Mouse (Mus musculus) left cerebral cortex, adult 9 months (tissue): ENCODE data around the gene Yaf2.
"Not testable (repeated sequence)": the region's sequence is repeated elsewhere in the genome, so short reads cannot be mapped to it uniquely, and the experiment has no call there.

Experiments used
- DNase-seq, 2 experiments: peaks; one replicate each; pipeline ENCODE4 v3.0.0; 2022; ENCODE audit warnings: low spot score in 2 of 2

Yaf2 gene

DNA sequence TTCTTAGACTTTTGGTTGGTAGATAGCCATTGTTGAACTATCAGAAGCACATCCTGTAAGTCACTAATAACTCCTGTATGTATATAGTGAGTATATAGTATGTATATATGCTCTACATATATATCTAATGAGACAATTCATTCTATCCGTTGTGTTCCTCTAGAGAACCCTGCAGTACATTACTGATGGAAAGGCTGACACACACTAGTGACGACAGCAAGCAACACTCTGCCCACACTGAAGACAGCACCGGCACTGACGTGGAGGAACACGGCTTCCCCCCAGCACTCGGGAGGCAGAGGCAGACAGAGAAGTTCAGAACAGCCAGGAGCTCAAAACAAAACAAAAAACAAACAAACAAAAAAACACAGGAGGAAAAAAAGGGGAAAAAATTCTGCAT is 84.3 kb downstream of the Yaf2 start:
- DNase-seq = peak in 1 of 2 experiments; percentile 19

DNA sequence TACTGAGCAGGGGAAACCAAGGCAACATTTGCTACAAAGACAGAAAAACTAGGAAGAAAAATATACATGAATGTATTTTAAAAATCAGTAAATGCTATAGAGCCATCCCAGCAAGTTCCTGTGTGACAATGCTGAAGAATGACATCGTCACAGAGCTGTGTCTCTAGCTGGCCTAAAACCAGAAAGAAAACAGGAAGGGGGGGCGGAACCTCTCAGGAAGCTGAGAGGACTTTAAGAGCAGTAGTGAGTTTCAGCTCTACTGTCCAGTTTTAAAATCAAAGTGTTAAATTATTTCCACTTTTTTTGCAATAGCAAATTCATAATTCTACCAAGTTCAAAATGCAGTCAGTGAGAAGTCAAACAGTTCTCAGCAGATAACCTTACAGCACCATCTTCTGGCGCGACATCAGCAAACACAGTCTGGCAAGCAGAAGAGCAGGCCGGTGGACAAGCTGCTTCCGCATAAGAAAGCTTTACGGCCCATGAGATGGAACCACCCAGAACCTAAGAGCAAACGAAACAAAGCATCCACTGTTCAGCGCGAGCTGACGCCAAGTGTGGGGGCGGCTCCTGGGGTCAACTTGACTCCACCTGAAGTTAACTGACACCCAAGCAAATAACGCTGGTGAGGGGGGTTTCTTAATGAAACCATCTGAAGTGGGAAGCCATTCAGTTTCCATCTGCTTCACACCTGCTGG is 85.0 kb downstream of the Yaf2 start:
- DNase-seq = peak in 1 of 2 experiments; percentile 47

DNA sequence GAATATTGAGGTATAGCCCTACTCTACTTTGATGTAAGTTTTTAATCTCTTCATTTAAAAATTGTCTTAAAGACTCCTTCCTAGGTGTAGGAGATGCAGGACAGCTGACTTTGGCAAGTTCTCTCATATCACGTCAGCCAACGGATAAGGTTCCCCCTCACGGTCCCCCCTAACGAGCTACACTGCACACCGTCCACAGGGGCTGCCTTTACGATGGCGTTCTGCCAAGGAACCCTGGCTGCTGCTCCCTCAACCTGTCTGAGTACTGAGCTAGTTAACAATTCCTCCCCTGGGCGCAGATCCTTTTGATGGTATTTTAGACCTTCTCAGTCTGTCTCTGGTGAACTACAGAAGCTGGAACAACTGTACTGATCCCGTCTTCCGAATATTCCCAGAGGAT is 93.5 kb downstream of the Yaf2 start:
- DNase-seq = no peak

DNA sequence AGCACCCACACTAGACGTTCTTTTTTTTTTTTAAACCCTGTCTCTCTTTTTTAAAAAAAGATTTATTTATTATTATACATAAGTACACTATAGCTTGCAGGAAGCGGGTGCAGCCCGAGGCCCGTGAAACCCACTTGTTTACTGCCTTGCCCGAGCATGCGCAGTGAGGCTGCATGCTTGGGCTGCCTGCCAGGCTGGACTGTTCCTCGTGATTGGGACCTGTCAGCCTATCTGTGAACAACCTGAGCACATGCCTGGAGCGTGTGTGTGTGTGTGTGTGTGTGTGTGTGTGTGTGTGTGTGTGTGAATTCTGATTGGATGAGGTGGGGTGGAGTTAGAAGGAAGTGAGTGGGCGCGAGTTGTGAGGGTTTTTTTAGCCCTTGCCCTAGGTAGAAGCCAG is 100.3 kb downstream of the Yaf2 start:
- not testable (repeated sequence) for DNase-seq
